9 mouse cellular contexts compared by ENCODE assay signal in genomic region chr11:69760160-69760900, GRCm38 (mm10). TPM values are rescaled to one million over a fixed set of nuclear protein-coding genes. Genes with fewer than 3 reads are reported as not detected.
DNase-seq lines count a peak whose midpoint lies in the region; ATAC-seq and TF ChIP-seq lines count a peak whose summit lies in the region.
"Had no signal": no experiment of that assay in that cellular context is flagged by ENCODE, and none has a peak within 500 bp of the region (broad histone marks: within the 10 kb centered on the region; RNA-seq: fewer than 3 reads in every experiment).

No protein-coding gene starts in this region.

- peaks cover 42% of the 10 kb centered on the region for H3K4me1 ChIP-seq in heart, embryonic 10.5 days
- peaks cover 45% of the 10 kb centered on the region for H3K4me1 ChIP-seq in G1E (ENCODE audit: insufficient read depth, low read depth, low read length)
- peaks cover 34% of the 10 kb centered on the region for H3K4me1 ChIP-seq in forebrain, embryonic 16.5 days (replicated peaks; ENCODE audit: control insufficient read depth, insufficient read depth, low read length)
- peaks cover 23 to 24% of the 10 kb centered on the region in 2 experiments for H3K4me1 ChIP-seq in liver, embryonic 14.5 days (replicated peaks; ENCODE audit: control insufficient read depth in 2 of 2, insufficient read depth in 2 of 2, low read length in 1 of 2)

- no peak for TF ChIP-seq EP300 in liver, embryonic 14.5 days (IDR thresholded peaks at IDR 0.05; ENCODE audit: low read depth)

- H3K36me3 ChIP-seq in heart, embryonic 10.5 days: no peaks in the 10 kb centered on the region
- peaks cover 8% of the 10 kb centered on the region for H3K36me3 ChIP-seq in G1E (replicated peaks)
- H3K36me3 ChIP-seq in forebrain, embryonic 16.5 days (ENCODE audit: control insufficient read depth, insufficient read depth): no peaks in the 10 kb centered on the region
- H3K36me3 ChIP-seq in liver, embryonic 14.5 days (replicated peaks; ENCODE audit: control insufficient read depth, insufficient read depth, low read depth): 0 out of 2 replicates have a peak, but pooled peaks cover 5% of the 10 kb centered on the region

- intact Hi-C loops in heart, postnatal 14 days (cut with DNase I): no loop called here

- H3K9me3 ChIP-seq in heart, embryonic 10.5 days: no peaks in the 10 kb centered on the region
- no peaks in the 10 kb centered on the region for H3K9me3 ChIP-seq in G1E (replicated peaks)
- H3K9me3 ChIP-seq in forebrain, embryonic 16.5 days (ENCODE audit: control insufficient read depth, low read length): no peaks in the 10 kb centered on the region
- no peaks in the 10 kb centered on the region for H3K9me3 ChIP-seq in liver, embryonic 14.5 days (ENCODE audit: control insufficient read depth, low read length)

- peak overlapping the region; percentile 81 for H3K4me2 ChIP-seq in forebrain, embryonic 16.5 days (ENCODE audit: low read length)
- peak overlapping the region; percentile 82 for H3K4me2 ChIP-seq in liver, embryonic 14.5 days (ENCODE audit: low read depth)

- peak overlapping the region; percentile 65 for H3K9ac ChIP-seq in forebrain, embryonic 16.5 days (replicated peaks; ENCODE audit: low read depth, low read length)
- H3K9ac ChIP-seq in liver, embryonic 14.5 days (replicated peaks): no peak overlapping the region; the same call in none of the 2 replicates

- DNase-seq in heart, embryonic 10.5 days (ENCODE audit: low spot score): peak; percentile 73
- no peak for DNase-seq in heart, postnatal 14 days
- no peak for DNase-seq in G1E (ENCODE audit: low spot score)
- DNase-seq in liver, embryonic 14.5 days (ENCODE audit: low read depth in 3 of 3, low spot score in 3 of 3): no peak
- no peak for DNase-seq in adrenal gland, postnatal 10 days
- DNase-seq in spleen, postnatal 36 days (ENCODE audit: low spot score in 2 of 2): no peak
- DNase-seq in adrenal gland, postnatal 25 days: no peak

- 80% methylated on average over 14 of the region's 14 CpGs for WGBS in heart, embryonic 10.5 days
- 78% methylated on average over 14 of the region's 14 CpGs for WGBS in forebrain, embryonic 16.5 days
- WGBS in liver, embryonic 14.5 days (ENCODE audit: insufficient replicate concordance): 74% methylated on average over 14 of the region's 14 CpGs

- H3K27me3 ChIP-seq in heart, embryonic 10.5 days (ENCODE audit: insufficient read depth, poor library complexity, severe bottlenecking): no peaks in the 10 kb centered on the region
- no peaks in the 10 kb centered on the region for H3K27me3 ChIP-seq in G1E (ENCODE audit: insufficient read depth, low read length)
- H3K27me3 ChIP-seq in forebrain, embryonic 16.5 days (replicated peaks; ENCODE audit: control insufficient read depth, insufficient read depth, low read length): no peaks in the 10 kb centered on the region
- no peaks in the 10 kb centered on the region for H3K27me3 ChIP-seq in liver, embryonic 14.5 days (ENCODE audit: control insufficient read depth, insufficient read depth, low read length)

- H3K4me3 ChIP-seq in heart, embryonic 10.5 days: peak overlapping the region; percentile 16; the same call in 1 of the 2 replicates
- peak overlapping the region; percentile 73; the same call in 1 of the 2 replicates for H3K4me3 ChIP-seq in G1E (ENCODE audit: low read depth, low read length)
- no peak overlapping the region; the same call in 1 of the 2 replicates for H3K4me3 ChIP-seq in forebrain, embryonic 16.5 days (replicated peaks; ENCODE audit: low read length)
- H3K4me3 ChIP-seq in liver, embryonic 14.5 days (ENCODE audit: insufficient read depth in 1 of 2, low read depth in 2 of 2, low read length in 2 of 2): peak overlapping the region in 1 of 2 experiments; percentile 79; a peak in 3 of 4 replicates

- no peak for ATAC-seq in G1E (ENCODE audit: extremely low read depth, insufficient number of reproducible peaks, low FRiP score, poor library complexity, severe bottlenecking)
- no peak for ATAC-seq in forebrain, embryonic 16.5 days
- no peak for ATAC-seq in liver, embryonic 14.5 days (ENCODE audit: insufficient read depth)

- H3K27ac ChIP-seq in heart, embryonic 10.5 days: peak overlapping the region; percentile 97
- H3K27ac ChIP-seq in forebrain, embryonic 16.5 days (ENCODE audit: low read length): peak overlapping the region; percentile 99
- H3K27ac ChIP-seq in liver, embryonic 14.5 days: no peak overlapping the region; the same call in 1 of the 2 replicates

- no peak for TF ChIP-seq CTCF in G1E (IDR thresholded peaks at IDR 0.05; ENCODE audit: low read depth, low read length)
- no peak for TF ChIP-seq CTCF in liver, embryonic 14.5 days (IDR thresholded peaks at IDR 0.05; ENCODE audit: low read depth)

RNA-seq across cellular contexts. Expression of gene Slc35g3, which starts 1.4 kb away (rescaled TPM):
- polyA plus RNA-seq in heart, embryonic 10.5 days (2016; fragmentation: Nextera tagmentation; extraction: Ambion mirVana): 0.16 TPM in 1 of 2 replicates, not detected in the other
- under 1 TPM in 1 of 2 experiments, not detected in 1; 0.12 TPM for total RNA-seq in heart, postnatal 14 days (2021)
- 1.1 TPM in 1 of 2 replicates, not detected in the other for total RNA-seq in G1E (2014; fragmentation: Nextera tagmentation)
- 0.27 TPM in 1 of 2 replicates, not detected in the other for total RNA-seq in G1E (2017)
- polyA plus RNA-seq in G1E (2012): 0.18 TPM in 2 replicates
- 0.16 and 0.18 TPM in 2 replicates for polyA plus RNA-seq in forebrain, embryonic 16.5 days (2015; fragmentation: Nextera tagmentation; extraction: Ambion mirVana)
- polyA plus RNA-seq in liver, embryonic 14.5 days (2012; rRNA removed): not detected in 2 replicates
- not detected in 2 replicates for polyA plus RNA-seq in liver, embryonic 14.5 days (2014; fragmentation: Nextera tagmentation; extraction: Ambion mirVana)
- total RNA-seq in adrenal gland, postnatal 10 days (2021): not detected
- total RNA-seq in adrenal gland, postnatal 25 days (2021): not detected in 2 replicates
- polyA plus RNA-seq: macrophage had no signal

RNA-seq across cellular contexts. Expression of gene Polr2a, which starts 1.9 kb away (rescaled TPM):
- polyA plus RNA-seq in heart, embryonic 10.5 days (2016; fragmentation: Nextera tagmentation; extraction: Ambion mirVana): 24.9 and 29.6 TPM in 2 replicates
- 10 to 100 TPM; 35.6 to 37.5 TPM for total RNA-seq in heart, postnatal 14 days (2021)
- 192 and 251 TPM in 2 replicates for total RNA-seq in G1E (2014; fragmentation: Nextera tagmentation)
- 21.3 and 26.2 TPM in 2 replicates for total RNA-seq in G1E (2017)
- 116 and 119 TPM in 2 replicates for polyA plus RNA-seq in G1E (2012)
- 16.4 and 18.1 TPM in 2 replicates for polyA plus RNA-seq in forebrain, embryonic 16.5 days (2015; fragmentation: Nextera tagmentation; extraction: Ambion mirVana)
- 14.3 and 16.0 TPM in 2 replicates for polyA plus RNA-seq in liver, embryonic 14.5 days (2012; rRNA removed)
- polyA plus RNA-seq in liver, embryonic 14.5 days (2014; fragmentation: Nextera tagmentation; extraction: Ambion mirVana): 19.5 and 22.4 TPM in 2 replicates
- 10 to 100 TPM; 53.9 to 67.5 TPM for total RNA-seq in adrenal gland, postnatal 10 days (2021)
- 98.5 and 101 TPM in 2 replicates for total RNA-seq in adrenal gland, postnatal 25 days (2021)

RNA-seq across cellular contexts. Expression of gene Zbtb4, which starts 5.4 kb away (rescaled TPM):
- polyA plus RNA-seq in heart, embryonic 10.5 days (2016; fragmentation: Nextera tagmentation; extraction: Ambion mirVana): 1.7 and 2.4 TPM in 2 replicates
- total RNA-seq in heart, postnatal 14 days (2021): 10 to 100 TPM; 36.5 to 43.3 TPM
- total RNA-seq in G1E (2014; fragmentation: Nextera tagmentation) (18.4 and 19.0 TPM in 2 replicates), G1E (2017) (5.6 and 8.6 TPM in 2 replicates)
- 13.0 and 13.4 TPM in 2 replicates for polyA plus RNA-seq in G1E (2012)
- polyA plus RNA-seq in forebrain, embryonic 16.5 days (2015; fragmentation: Nextera tagmentation; extraction: Ambion mirVana): 3.3 and 3.6 TPM in 2 replicates
- polyA plus RNA-seq in liver, embryonic 14.5 days (2012; rRNA removed): 1.4 and 1.5 TPM in 2 replicates
- polyA plus RNA-seq in liver, embryonic 14.5 days (2014; fragmentation: Nextera tagmentation; extraction: Ambion mirVana): 0.45 and 0.58 TPM in 2 replicates
- total RNA-seq in adrenal gland, postnatal 10 days (2021): 10 to 100 TPM; 35.5 to 41.2 TPM
- total RNA-seq in adrenal gland, postnatal 25 days (2021): 39.5 and 65.8 TPM in 2 replicates

RNA-seq across cellular contexts. Expression of gene Chrnb1, which starts 35.4 kb away (rescaled TPM):
- 3.9 and 4.9 TPM in 2 replicates for polyA plus RNA-seq in heart, embryonic 10.5 days (2016; fragmentation: Nextera tagmentation; extraction: Ambion mirVana)
- 1 to 10 TPM; 5.4 to 6.0 TPM for total RNA-seq in heart, postnatal 14 days (2021)
- 2.3 and 2.8 TPM in 2 replicates for total RNA-seq in G1E (2014; fragmentation: Nextera tagmentation)
- 1.1 and 1.2 TPM in 2 replicates for total RNA-seq in G1E (2017)
- 0.39 and 0.50 TPM in 2 replicates for polyA plus RNA-seq in G1E (2012)
- polyA plus RNA-seq in forebrain, embryonic 16.5 days (2015; fragmentation: Nextera tagmentation; extraction: Ambion mirVana): 1.2 TPM in 2 replicates
- 0.44 and 0.58 TPM in 2 replicates for polyA plus RNA-seq in liver, embryonic 14.5 days (2012; rRNA removed)
- 0.32 and 0.33 TPM in 2 replicates for polyA plus RNA-seq in liver, embryonic 14.5 days (2014; fragmentation: Nextera tagmentation; extraction: Ambion mirVana)
- 1 to 10 TPM; 2.3 to 7.9 TPM for total RNA-seq in adrenal gland, postnatal 10 days (2021)
- total RNA-seq in adrenal gland, postnatal 25 days (2021): 1.8 and 2.4 TPM in 2 replicates
- polyA plus RNA-seq: macrophage had no signal

RNA-seq across cellular contexts. Expression of gene Fgf11, which starts 41.3 kb away (rescaled TPM):
- 0.97 and 1.1 TPM in 2 replicates for polyA plus RNA-seq in heart, embryonic 10.5 days (2016; fragmentation: Nextera tagmentation; extraction: Ambion mirVana)
- 1 to 10 TPM; 2.6 to 2.8 TPM for total RNA-seq in heart, postnatal 14 days (2021)
- total RNA-seq in G1E (2014; fragmentation: Nextera tagmentation) (24.9 and 28.9 TPM in 2 replicates), G1E (2017) (3.6 and 4.2 TPM in 2 replicates)
- 7.7 and 8.6 TPM in 2 replicates for polyA plus RNA-seq in G1E (2012)
- 5.2 and 5.9 TPM in 2 replicates for polyA plus RNA-seq in forebrain, embryonic 16.5 days (2015; fragmentation: Nextera tagmentation; extraction: Ambion mirVana)
- polyA plus RNA-seq in liver, embryonic 14.5 days (2012; rRNA removed): 0.41 and 0.42 TPM in 2 replicates
- 0.06 and 0.13 TPM in 2 replicates for polyA plus RNA-seq in liver, embryonic 14.5 days (2014; fragmentation: Nextera tagmentation; extraction: Ambion mirVana)
- total RNA-seq in adrenal gland, postnatal 10 days (2021): 1 to 10 TPM; 2.4 to 3.8 TPM
- total RNA-seq in adrenal gland, postnatal 25 days (2021): 3.6 and 3.9 TPM in 2 replicates
